22 mouse cellular contexts compared by ENCODE assay signal in the genomic region with DNA sequence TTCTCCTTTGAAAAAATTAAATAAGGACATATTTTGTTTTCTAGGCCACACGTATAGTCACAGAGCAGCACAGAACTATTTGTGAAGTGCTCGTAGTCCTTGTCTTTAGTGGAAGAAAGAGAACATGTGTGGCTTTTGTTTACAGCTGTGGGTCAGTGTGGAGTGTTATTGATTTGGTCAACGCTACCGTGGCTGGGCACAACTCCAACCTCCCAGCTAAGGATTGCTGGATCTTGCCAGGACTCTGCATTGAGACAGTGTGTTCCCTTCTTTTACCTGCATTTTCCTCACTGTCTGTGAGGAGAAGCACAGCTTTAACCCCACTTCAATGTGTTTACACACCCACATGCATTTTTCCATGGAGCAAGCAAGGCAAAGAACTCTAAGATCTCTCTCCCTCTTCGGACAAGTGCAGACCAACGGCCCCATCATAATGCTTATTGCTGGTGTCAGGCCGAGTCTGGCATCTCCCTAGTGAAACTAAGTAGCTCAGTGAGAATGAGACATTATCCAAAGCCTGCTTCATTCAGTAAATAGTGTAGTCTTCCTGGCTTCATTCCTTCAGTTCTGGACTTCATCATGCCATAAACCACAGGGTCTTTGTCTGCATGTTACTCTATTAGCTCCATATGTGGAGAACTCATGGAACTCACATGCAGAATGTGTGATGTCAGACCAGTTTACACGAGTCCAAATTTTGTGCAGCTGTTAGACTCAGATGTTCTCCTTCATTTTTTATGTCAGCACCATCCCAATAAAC.
DNase-seq lines count a peak whose midpoint lies in the region; ATAC-seq and TF ChIP-seq lines count a peak whose summit lies in the region.
"Had no signal": no experiment of that assay in that cellular context is flagged by ENCODE, and none has a peak within 500 bp of the region (broad histone marks: within the 10 kb centered on the region; RNA-seq: fewer than 3 reads in every experiment).

No protein-coding gene starts in this region.

- no peak overlapping the region for H3K4me2 ChIP-seq in intestine, embryonic 15.5 days (replicated peaks)
- no peak overlapping the region for H3K4me2 ChIP-seq in stomach, postnatal 0 days (replicated peaks; ENCODE audit: low read depth)
- H3K4me2 ChIP-seq: forebrain, embryonic 13.5 days; midbrain, embryonic 12.5 days; neural tube, embryonic 12.5 days had no signal

- ATAC-seq in intestine, embryonic 15.5 days, result peak; percentile 66
- ATAC-seq in stomach, postnatal 0 days (ENCODE audit: low FRiP score, low TSS enrichment), result peak; percentile 18; the same call in 1 of the 2 replicates
- ATAC-seq: forebrain, embryonic 13.5 days; Patski had no signal

- peak; percentile 78 for DNase-seq in liver, adult 2 months (ENCODE audit: extremely low read depth, low read depth, low spot score)
- DNase-seq in liver, result no peak
- DNase-seq in adipocyte (ENCODE audit: low spot score), result peak; percentile 25
- DNase-seq in stomach, postnatal 0 days (ENCODE audit: low spot score), result no peak
- DNase-seq in cerebellum, adult 11-12 months, result no peak
- no peak for DNase-seq in spleen, postnatal 14 days (ENCODE audit: low spot score in 2 of 2)
- DNase-seq: adrenal gland, postnatal 10 days; cerebellum, postnatal 10 days; gastrocnemius, postnatal 25 days; heart, adult 2 months; kidney, postnatal 4 days; layer of hippocampus, adult 9-11 months; lung, adult 18-20 months; thymus, adult 18-20 months had no signal

- TF ChIP-seq POLR2A in liver, adult 2 months (IDR thresholded peaks at IDR 0.05; ENCODE audit: extremely low read depth, insufficient read depth, low read length), result no peak

- no peak overlapping the region for H3K27ac ChIP-seq in liver, adult 2 months (replicated peaks; ENCODE audit: insufficient read depth, low read depth, low read length)
- H3K27ac ChIP-seq in intestine, embryonic 15.5 days, result peak overlapping the region; percentile 18; the same call in 1 of the 2 replicates
- H3K27ac ChIP-seq in stomach, postnatal 0 days (replicated peaks), result no peak overlapping the region
- H3K27ac ChIP-seq: forebrain, embryonic 13.5 days; heart, adult 2 months; left cerebral cortex, adult 2 months; macrophage; midbrain, embryonic 12.5 days; neural tube, embryonic 12.5 days had no signal

- no peaks in the 10 kb centered on the region for H3K27me3 ChIP-seq in liver, adult 2 months (ENCODE audit: control insufficient read depth, insufficient read depth, low read length)
- H3K27me3 ChIP-seq in intestine, embryonic 15.5 days (replicated peaks), result no peaks in the 10 kb centered on the region
- H3K27me3 ChIP-seq in stomach, postnatal 0 days (ENCODE audit: control insufficient read depth, insufficient read depth, low read length), result no peaks in the 10 kb centered on the region
- H3K27me3 ChIP-seq: forebrain, embryonic 13.5 days; midbrain, embryonic 12.5 days; neural tube, embryonic 12.5 days; Patski had no signal

- no peaks in the 10 kb centered on the region for H3K9me3 ChIP-seq in intestine, embryonic 15.5 days
- H3K9me3 ChIP-seq in stomach, postnatal 0 days (ENCODE audit: control insufficient read depth, low read length), result no peaks in the 10 kb centered on the region
- H3K9me3 ChIP-seq: forebrain, embryonic 13.5 days; midbrain, embryonic 12.5 days; neural tube, embryonic 12.5 days had no signal

- H3K36me3 ChIP-seq in liver, adult 2 months (ENCODE audit: control insufficient read depth, insufficient read depth, low read length), result no peaks in the 10 kb centered on the region
- no peaks in the 10 kb centered on the region for H3K36me3 ChIP-seq in intestine, embryonic 15.5 days
- H3K36me3 ChIP-seq in stomach, postnatal 0 days (ENCODE audit: control insufficient read depth, insufficient read depth, low read length), result no peaks in the 10 kb centered on the region
- H3K36me3 ChIP-seq: midbrain, embryonic 12.5 days; neural tube, embryonic 12.5 days had no signal

- H3K4me1 ChIP-seq in liver, adult 2 months (ENCODE audit: control insufficient read depth, insufficient read depth, low read length), result peaks cover 3% of the 10 kb centered on the region; the same call in 1 of the 2 replicates
- no peaks in the 10 kb centered on the region for H3K4me1 ChIP-seq in intestine, embryonic 15.5 days (replicated peaks)
- no peaks in the 10 kb centered on the region for H3K4me1 ChIP-seq in stomach, postnatal 0 days (replicated peaks; ENCODE audit: control insufficient read depth, insufficient read depth)
- H3K4me1 ChIP-seq: midbrain, embryonic 12.5 days had no signal

- no peak overlapping the region for H3K9ac ChIP-seq in liver, adult 2 months (ENCODE audit: low read depth, low read length)
- H3K9ac ChIP-seq in intestine, embryonic 15.5 days, result no peak overlapping the region
- H3K9ac ChIP-seq in stomach, postnatal 0 days (ENCODE audit: low read length), result no peak overlapping the region
- H3K9ac ChIP-seq: forebrain, embryonic 13.5 days; midbrain, embryonic 12.5 days; neural tube, embryonic 12.5 days had no signal

- no peaks in the 10 kb centered on the region for H3K79me2 ChIP-seq in liver, adult 2 months (ENCODE audit: control insufficient read depth, insufficient read depth, low read length)

- H3K4me3 ChIP-seq in liver, adult 2 months (ENCODE audit: insufficient read depth, low read depth, low read length), result no peak overlapping the region
- no peak overlapping the region for H3K4me3 ChIP-seq in intestine, embryonic 15.5 days (replicated peaks)
- H3K4me3 ChIP-seq in stomach, postnatal 0 days (ENCODE audit: low read depth, low read length), result no peak overlapping the region
- H3K4me3 ChIP-seq: erythroblast, embryonic 14.5 days; forebrain, embryonic 13.5 days; heart, adult 2 months; left cerebral cortex, adult 2 months; midbrain, embryonic 12.5 days; neural tube, embryonic 12.5 days had no signal

- 31% methylated on average over 8 of the region's 8 CpGs for WGBS in liver, adult 2 months
- 38% methylated on average over 8 of the region's 8 CpGs for WGBS in intestine, embryonic 15.5 days
- WGBS in stomach, postnatal 0 days, result 48% methylated on average over 8 of the region's 8 CpGs

- no peak for TF ChIP-seq EP300 in stomach, postnatal 0 days (optimal IDR thresholded peaks at IDR 0.05)

- no peak for TF ChIP-seq CTCF in liver, adult 2 months (IDR thresholded peaks at IDR 0.05; ENCODE audit: low read depth, low read length)
- TF ChIP-seq CTCF in stomach, postnatal 0 days (IDR thresholded peaks at IDR 0.05; ENCODE audit: low read depth), result no peak

Comparison
In these comparisons a context has a peak if more than half of its experiments do, and no peak if none do; other contexts are left out.
1. DNase-seq: peak in liver, adult 2 months (single experiment) and adipocyte (single experiment); none in liver (single experiment), stomach, postnatal 0 days (single experiment), cerebellum, adult 11-12 months (single experiment) and spleen, postnatal 14 days (0 of 2).